Mouse (Mus musculus): ENCODE measurements around the gene Neu1.

GRCm38 (mm10) chr17:34898706-34899052, 32.4 kb upstream of the Neu1 start:
- no peak for TF ChIP-seq CTCF (conservative IDR thresholded peaks at IDR 0.05; ENCODE audit: low read length)
- TF ChIP-seq NANOG (IDR thresholded peaks at IDR 0.05; ENCODE audit: borderline replicate concordance, low read length): no peak
